ENCODE assay signal across 23 mouse cellular contexts in the genomic region with DNA sequence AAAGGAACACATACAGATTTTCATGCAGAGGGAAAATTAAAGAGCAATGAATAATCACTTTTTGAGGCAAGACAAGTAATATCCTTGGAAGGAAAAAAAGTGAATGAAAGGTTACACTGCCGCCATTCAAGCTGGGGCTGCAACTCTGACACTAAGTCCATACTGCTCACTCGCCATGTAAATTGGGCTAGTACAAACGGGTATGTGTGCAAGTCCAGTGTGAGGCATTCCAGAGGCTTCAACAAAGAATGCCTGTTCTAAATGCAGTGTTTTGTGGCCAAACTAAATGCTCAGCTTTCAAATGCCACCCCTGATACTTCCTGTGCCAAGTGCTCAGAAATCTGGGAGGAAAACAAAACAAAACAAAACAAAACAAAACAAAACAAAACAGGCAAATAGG.
DNase-seq lines count a peak whose midpoint lies in the region; ATAC-seq and TF ChIP-seq lines count a peak whose summit lies in the region.
"Had no signal": no experiment of that assay in that cellular context is flagged by ENCODE, and none has a peak within 500 bp of the region (broad histone marks: within the 10 kb centered on the region; RNA-seq: fewer than 3 reads in every experiment).

No protein-coding gene starts in this region.

- H3K27ac ChIP-seq in forebrain, embryonic 15.5 days (replicated peaks), result no peak overlapping the region
- H3K27ac ChIP-seq in forebrain, embryonic 12.5 days, result no peak overlapping the region
- no peak overlapping the region for H3K27ac ChIP-seq in forebrain, embryonic 16.5 days (ENCODE audit: low read length)
- H3K27ac ChIP-seq in kidney, adult 2 months (ENCODE audit: insufficient read depth, low read depth, low read length), result no peak overlapping the region
- H3K27ac ChIP-seq: embryonic facial prominence, embryonic 13.5 days; heart, embryonic 10.5 days; hindbrain, embryonic 15.5 days had no signal

- no peak overlapping the region for H3K9ac ChIP-seq in forebrain, embryonic 15.5 days (replicated peaks)
- no peak overlapping the region for H3K9ac ChIP-seq in forebrain, embryonic 12.5 days
- no peak overlapping the region for H3K9ac ChIP-seq in forebrain, embryonic 16.5 days (replicated peaks; ENCODE audit: low read depth, low read length)
- H3K9ac ChIP-seq: embryonic facial prominence, embryonic 13.5 days; hindbrain, embryonic 15.5 days had no signal

- no peaks in the 10 kb centered on the region for H3K36me3 ChIP-seq in forebrain, embryonic 15.5 days
- H3K36me3 ChIP-seq in forebrain, embryonic 12.5 days (replicated peaks), result no peaks in the 10 kb centered on the region
- no peaks in the 10 kb centered on the region for H3K36me3 ChIP-seq in forebrain, embryonic 16.5 days (ENCODE audit: control insufficient read depth, insufficient read depth)
- H3K36me3 ChIP-seq in kidney, adult 2 months (ENCODE audit: control insufficient read depth, insufficient read depth, low read length), result no peaks in the 10 kb centered on the region
- H3K36me3 ChIP-seq: embryonic facial prominence, embryonic 13.5 days; heart, embryonic 10.5 days; hindbrain, embryonic 15.5 days had no signal

- peaks cover 7% of the 10 kb centered on the region; the same call in 1 of the 2 replicates for H3K4me1 ChIP-seq in forebrain, embryonic 15.5 days
- no peaks in the 10 kb centered on the region for H3K4me1 ChIP-seq in forebrain, embryonic 12.5 days
- no peaks in the 10 kb centered on the region; the same call in 1 of the 2 replicates for H3K4me1 ChIP-seq in forebrain, embryonic 16.5 days (replicated peaks; ENCODE audit: control insufficient read depth, insufficient read depth, low read length)
- H3K4me1 ChIP-seq in kidney, adult 2 months (ENCODE audit: control insufficient read depth, insufficient read depth, low read length), result no peaks in the 10 kb centered on the region
- H3K4me1 ChIP-seq: embryonic facial prominence, embryonic 13.5 days; heart, embryonic 10.5 days; hindbrain, embryonic 15.5 days had no signal

- ATAC-seq in forebrain, embryonic 15.5 days (replicated peaks), result peak; percentile 81
- no peak for ATAC-seq in forebrain, embryonic 12.5 days (ENCODE audit: low FRiP score)
- peak; percentile 77 for ATAC-seq in forebrain, embryonic 16.5 days
- ATAC-seq: inflammation-experienced regulatory T-cells, adult 6 months; intestine, postnatal 0 days had no signal

- no peak overlapping the region for H3K4me3 ChIP-seq in forebrain, embryonic 15.5 days
- no peak overlapping the region for H3K4me3 ChIP-seq in forebrain, embryonic 12.5 days (replicated peaks)
- no peak overlapping the region for H3K4me3 ChIP-seq in forebrain, embryonic 16.5 days (replicated peaks; ENCODE audit: low read length)
- no peak overlapping the region for H3K4me3 ChIP-seq in kidney, adult 2 months (ENCODE audit: insufficient read depth, low read depth, low read length)
- H3K4me3 ChIP-seq: embryonic facial prominence, embryonic 13.5 days; erythroblast, embryonic 14.5 days; heart, embryonic 10.5 days; hindbrain, embryonic 15.5 days had no signal

- TF ChIP-seq POLR2A in kidney, adult 2 months (IDR thresholded peaks at IDR 0.05; ENCODE audit: low read depth, low read length), result no peak

- WGBS in forebrain, embryonic 15.5 days, result 24% methylated on average over 3 of the region's 3 CpGs
- WGBS in forebrain, embryonic 12.5 days, result 45% methylated on average over 3 of the region's 3 CpGs
- WGBS in forebrain, embryonic 16.5 days, result 23% methylated on average over 3 of the region's 3 CpGs
- WGBS in kidney, adult 2 months, result 78% methylated on average over 3 of the region's 3 CpGs

- 0 out of 2 replicates have a peak, but pooled peaks cover 2% of the 10 kb centered on the region for H3K9me3 ChIP-seq in forebrain, embryonic 15.5 days
- no peaks in the 10 kb centered on the region for H3K9me3 ChIP-seq in forebrain, embryonic 12.5 days
- no peaks in the 10 kb centered on the region for H3K9me3 ChIP-seq in forebrain, embryonic 16.5 days (ENCODE audit: control insufficient read depth, low read length)
- H3K9me3 ChIP-seq: embryonic facial prominence, embryonic 13.5 days; heart, embryonic 10.5 days; hindbrain, embryonic 15.5 days had no signal

- peak; percentile 40 for DNase-seq in Muller cell, postnatal 12 days (ENCODE audit: inconsistent ontology term)
- peak; percentile 20 for DNase-seq in brain, adult 2 months (ENCODE audit: low read depth, low spot score)
- DNase-seq in kidney, adult 18-20 months, result no peak
- DNase-seq in urinary bladder, postnatal 14 days (ENCODE audit: low spot score), result no peak
- DNase-seq in kidney, adult 2 months, result no peak
- DNase-seq: adrenal gland, adult 8-10 months; adrenal gland, postnatal 36 days; cerebellum, adult 11-12 months; cerebellum, adult 9-10 months; cerebellum, postnatal 25 days; gastrocnemius, postnatal 10 days; heart, adult 18-20 months; heart, postnatal 10 days; heart, postnatal 4 days had no signal

- no peaks in the 10 kb centered on the region for H3K27me3 ChIP-seq in forebrain, embryonic 15.5 days
- no peaks in the 10 kb centered on the region for H3K27me3 ChIP-seq in forebrain, embryonic 12.5 days
- H3K27me3 ChIP-seq in forebrain, embryonic 16.5 days (replicated peaks; ENCODE audit: control insufficient read depth, insufficient read depth, low read length), result no peaks in the 10 kb centered on the region
- H3K27me3 ChIP-seq in kidney, adult 2 months (replicated peaks; ENCODE audit: control insufficient read depth, insufficient read depth, low read length), result no peaks in the 10 kb centered on the region
- H3K27me3 ChIP-seq: embryonic facial prominence, embryonic 13.5 days; hindbrain, embryonic 15.5 days had no signal

- TF ChIP-seq CTCF in kidney, adult 2 months (conservative IDR thresholded peaks at IDR 0.05; ENCODE audit: insufficient read depth, insufficient read length, low read depth, low read length), result no peak

- no peak overlapping the region for H3K4me2 ChIP-seq in forebrain, embryonic 15.5 days (replicated peaks)
- no peak overlapping the region for H3K4me2 ChIP-seq in forebrain, embryonic 12.5 days
- H3K4me2 ChIP-seq in forebrain, embryonic 16.5 days (ENCODE audit: low read length), result no peak overlapping the region
- H3K4me2 ChIP-seq: embryonic facial prominence, embryonic 13.5 days; hindbrain, embryonic 15.5 days had no signal

Comparison
In these comparisons a context has a peak if more than half of its experiments do, and no peak if none do; other contexts are left out.
1. DNase-seq: peak in Muller cell, postnatal 12 days (single experiment) and brain, adult 2 months (single experiment); none in kidney, adult 18-20 months (single experiment), urinary bladder, postnatal 14 days (single experiment) and kidney, adult 2 months (single experiment).